Mouse (Mus musculus) monocyte, adult 2 months (primary cell): ENCODE results near the gene Tlr6.

ENCODE experiments used
- DNase-seq, 2 experiments: peaks; one replicate each; pipeline ENCODE4 v3.0.0; 2022; ENCODE audit warnings: low spot score in 2 of 2, low read depth in 1 of 2

Tlr6 gene

GRCm38 (mm10) chr5:64959843-64960230, at the start of gene Tlr6:
Gene Tlr6, minus strand, starts transcription at chr5:64960097.
- peak in 1 of 2 experiments; percentile 53 for DNase-seq

DNA sequence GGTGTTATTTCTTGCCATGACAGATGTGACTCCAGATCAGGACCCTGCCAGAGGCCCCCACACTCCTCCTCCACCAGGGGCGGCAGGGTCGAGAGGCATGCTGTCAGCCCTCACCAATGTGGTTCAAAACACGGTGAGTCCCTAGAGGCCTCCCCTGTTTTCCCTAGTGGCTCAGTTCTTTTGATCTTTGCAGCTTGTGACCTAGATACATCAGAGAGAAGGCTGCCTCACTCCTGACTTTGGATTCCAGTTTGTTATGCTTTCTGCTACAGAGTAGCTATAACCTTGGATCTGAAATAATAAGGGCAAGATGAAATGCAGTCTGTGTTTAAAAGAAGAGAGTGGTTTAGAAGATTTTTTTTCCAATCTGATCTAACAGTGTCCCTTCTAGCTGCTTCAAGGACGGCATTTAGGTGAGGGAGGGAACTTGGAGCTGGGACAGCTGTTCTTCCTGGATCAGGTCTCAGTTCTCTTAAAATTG, 46.2 kb upstream of the Tlr6 start:
- no peak for DNase-seq

DNA sequence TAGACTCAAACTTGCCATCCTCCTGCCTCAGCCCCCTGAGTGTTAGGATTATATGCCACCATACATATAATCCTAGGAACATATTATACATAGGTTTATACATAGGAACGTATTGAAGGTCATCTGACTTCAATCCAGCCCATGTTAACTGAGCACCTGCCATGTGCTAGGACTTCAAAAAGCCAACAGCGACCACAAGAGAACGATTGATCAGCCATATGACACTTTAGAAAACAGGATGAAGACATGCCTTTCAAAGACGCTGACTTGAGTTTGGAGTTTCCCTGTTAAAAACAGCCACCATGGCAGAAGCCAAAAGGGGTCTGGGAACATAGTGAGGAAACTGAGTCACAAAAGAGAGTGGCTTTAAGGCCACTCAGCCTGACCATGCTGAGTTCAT, 45.4 kb upstream of the Tlr6 start:
- no peak for DNase-seq

GRCm38 (mm10) chr5:65003946-65004535, 44.1 kb upstream of the Tlr6 start:
- no peak for DNase-seq

- no peak for DNase-seq
These were observed 43.3 kb upstream of the Tlr6 start for GRCm38 (mm10) chr5:65002940-65003824.

DNA sequence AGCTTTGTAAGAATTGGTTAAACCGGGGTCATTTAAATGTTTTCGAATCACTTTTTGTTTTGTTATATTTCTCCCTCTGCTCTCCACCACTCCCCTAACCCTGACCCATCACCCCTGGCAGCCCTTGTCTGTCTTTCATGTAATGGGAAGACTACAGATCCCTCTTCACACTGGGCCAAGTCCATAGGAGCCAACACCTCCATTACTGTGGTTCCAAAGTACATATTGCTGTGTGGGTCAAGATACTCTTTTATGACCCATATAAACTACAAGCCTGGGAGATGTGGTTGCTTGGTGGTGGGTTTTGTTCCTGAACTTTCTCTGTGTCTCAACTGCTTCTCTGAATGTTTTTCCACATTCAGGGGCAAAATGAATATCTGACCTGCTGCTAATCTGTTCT, 35.5 kb upstream of the Tlr6 start:
- no peak for DNase-seq

DNA sequence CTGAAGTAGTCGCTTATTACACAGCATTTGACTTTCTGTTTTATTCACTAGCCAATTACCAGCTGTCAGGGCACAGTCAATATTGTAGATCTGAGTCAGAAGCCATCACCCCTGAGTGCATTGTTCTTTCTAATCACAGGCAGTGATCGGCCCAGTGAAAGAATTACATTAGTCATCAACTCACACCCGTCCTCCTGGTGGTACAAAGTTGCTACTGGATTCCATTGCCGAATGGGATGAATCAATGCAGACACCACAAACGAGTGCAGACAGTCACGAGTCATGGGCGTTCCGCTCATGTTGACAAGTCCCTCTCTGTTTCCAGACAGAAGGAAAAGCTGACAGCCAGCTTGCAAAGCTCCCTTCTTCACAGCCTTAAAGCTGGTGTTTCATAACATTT, 32.6 kb upstream of the Tlr6 start:
- DNase-seq = no peak

DNA sequence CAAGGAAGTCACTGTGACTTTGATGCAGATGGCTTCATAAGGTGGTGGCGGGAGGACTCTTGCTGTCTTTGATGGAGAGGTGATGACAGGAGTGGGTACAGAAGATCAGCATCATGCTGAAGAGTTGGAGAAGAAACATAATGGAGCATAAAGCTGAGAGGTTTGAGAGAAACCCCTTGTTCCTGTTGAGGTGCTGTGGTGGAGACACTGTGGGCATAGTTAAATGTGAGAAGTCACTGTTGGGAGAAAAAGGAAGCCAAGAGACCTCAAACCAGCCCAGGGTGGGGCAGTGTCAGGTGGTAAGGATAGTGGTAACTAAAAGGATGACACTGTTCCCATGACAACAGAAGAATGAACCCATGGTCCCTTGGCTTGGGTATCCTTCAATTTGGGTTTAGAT, 30.0 kb upstream of the Tlr6 start:
- no peak for DNase-seq

DNA sequence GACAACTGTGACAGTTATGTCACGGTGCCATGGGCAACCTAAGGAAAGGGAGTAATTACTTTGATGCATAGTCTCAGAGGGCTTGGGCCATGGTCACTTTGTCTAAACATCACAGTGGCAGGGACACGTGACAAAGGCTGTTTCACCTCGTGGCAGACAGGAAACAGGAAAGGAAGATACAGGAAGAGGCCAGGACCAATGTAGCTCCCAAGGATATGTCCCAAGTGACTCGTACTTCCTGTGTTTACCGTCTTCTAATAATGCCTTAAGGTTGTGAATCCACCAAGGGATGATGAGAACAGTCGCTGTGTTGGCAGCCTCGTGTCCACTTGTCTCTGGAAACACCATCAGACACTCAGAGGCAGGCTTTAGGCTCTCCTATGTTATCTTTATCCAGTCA, 26.1 kb upstream of the Tlr6 start:
- DNase-seq = no peak

DNA sequence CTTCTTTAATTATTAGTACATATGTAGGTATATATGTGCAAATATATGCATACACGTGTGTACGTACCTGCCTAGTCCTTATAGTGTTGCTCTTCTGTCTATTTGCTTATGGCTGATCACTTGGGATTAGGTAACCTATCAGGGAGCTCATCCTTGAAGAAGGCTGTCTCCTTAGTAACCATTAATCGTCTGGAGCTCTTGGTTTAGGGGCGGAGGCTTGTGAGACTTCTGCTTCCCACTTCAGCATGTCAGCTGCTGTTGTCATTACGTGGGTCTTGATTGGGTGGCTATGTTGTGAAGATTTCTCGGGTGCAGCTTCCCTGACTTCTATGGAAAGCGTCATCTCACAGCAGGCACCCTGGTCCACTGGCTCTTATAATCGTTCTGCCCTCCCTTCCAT, 17.2 kb upstream of the Tlr6 start:
- DNase-seq = no peak

DNA sequence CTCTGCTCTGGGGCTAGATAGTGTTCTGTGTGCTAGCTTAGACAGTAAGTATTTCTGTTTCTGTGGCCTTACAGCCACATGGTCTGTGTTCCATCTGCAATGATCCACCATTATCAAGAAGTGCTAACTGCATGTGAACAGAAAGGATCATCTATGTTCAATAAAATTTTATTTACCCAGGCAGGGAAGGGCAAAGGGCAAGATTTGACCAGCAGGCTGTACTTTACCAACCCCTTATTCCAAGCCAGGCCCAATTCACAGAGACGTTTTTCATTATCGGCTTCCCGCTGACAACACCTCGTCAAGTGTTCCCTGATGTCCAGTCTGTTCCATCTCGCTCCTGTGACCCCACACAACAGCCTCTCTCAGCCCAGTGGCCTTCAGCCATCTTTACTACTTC, 15.2 kb upstream of the Tlr6 start:
- no peak for DNase-seq

DNA sequence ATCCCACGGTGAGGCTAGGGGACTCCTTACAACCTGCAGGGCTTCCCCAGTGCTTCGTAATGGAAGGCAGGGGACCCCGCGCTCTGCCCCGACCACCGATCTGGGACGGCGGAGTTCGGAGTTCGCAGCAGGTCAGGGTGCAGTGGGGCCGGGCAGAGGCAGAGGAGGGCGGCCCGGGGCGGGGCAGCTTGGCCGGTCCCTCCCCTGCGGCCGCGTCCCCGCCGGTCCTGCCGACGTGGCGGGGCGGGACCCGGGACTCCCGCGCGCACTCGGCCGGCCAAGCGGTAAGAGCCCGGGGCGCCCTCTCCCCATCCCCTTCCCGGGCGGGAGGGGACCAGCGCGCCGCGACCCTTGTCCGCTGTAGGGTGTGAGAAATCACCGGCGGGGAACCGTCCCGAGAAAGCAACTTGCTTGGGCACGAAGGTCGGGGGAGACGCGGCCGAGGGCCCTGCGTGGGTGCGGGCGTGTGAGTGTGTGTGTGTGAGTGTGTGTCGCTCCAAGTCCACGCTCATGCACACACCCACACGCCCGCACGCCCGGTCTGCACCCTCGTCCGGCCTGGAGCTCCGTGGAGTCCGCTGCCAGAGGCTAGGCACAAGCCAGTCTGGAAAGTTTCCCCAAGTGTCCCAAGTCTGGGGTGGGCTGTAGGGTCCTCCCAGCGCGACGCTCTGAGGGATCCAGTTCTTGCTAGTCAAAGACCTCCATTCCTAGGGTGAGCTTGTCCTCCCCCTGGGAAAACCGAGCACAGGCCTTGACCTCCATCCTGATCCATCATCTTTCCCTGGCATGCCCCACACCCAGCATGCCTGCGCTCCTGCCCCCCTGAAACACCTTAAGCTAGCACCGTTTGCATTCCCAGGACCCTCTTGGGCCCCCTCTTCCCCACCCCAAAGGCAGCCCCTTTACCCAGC, 10.2 kb upstream of the Tlr6 start, which contains the start of gene Fam114a1:
Fam114a1 (plus strand) TSS at position 211 of the 911 bp plus-strand sequence.
- peak in 1 of 2 experiments; percentile 51 for DNase-seq

DNA sequence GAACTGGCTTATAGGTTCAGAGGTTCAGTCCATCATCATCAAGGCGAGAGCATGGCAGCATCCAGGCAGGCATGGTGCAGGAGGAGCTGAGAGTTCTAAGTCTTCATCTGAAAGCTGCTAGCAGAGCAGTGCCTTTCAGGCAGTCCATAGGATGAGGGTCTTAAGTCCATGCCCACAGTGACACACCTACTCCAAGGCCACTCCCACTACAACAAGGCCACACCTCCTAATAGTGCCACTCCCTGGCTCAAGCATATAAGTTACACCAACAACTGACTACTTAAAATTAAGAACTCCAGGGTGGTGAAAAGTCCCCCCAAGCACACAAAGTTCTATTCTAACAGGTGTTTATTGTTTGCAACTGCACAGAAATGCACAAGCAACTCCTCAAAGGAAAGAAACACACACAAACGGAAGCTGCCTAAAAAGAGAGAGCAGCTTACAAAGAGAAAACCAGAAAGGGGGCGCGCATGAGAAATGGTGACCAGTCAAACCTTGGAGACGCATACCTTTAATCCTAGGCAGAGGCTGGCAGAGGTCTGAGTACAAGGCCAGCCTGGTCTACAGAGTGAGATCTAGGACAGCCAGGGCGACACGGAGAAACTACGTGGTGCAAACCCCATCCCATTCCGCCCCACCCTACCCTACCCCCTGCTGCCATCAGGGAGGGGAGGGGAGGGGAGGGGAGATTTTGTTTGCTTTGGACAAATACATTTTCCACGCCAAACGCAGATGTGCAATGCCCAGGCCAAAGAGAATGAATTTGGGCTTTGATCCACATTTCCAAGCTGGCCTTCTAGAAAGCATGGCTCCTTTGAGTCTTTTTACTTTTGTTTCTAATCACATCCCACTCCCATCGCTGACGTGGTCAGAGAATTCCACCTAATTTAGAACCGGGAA, 9.3 kb upstream of the Tlr6 start:
- DNase-seq = no peak

DNA sequence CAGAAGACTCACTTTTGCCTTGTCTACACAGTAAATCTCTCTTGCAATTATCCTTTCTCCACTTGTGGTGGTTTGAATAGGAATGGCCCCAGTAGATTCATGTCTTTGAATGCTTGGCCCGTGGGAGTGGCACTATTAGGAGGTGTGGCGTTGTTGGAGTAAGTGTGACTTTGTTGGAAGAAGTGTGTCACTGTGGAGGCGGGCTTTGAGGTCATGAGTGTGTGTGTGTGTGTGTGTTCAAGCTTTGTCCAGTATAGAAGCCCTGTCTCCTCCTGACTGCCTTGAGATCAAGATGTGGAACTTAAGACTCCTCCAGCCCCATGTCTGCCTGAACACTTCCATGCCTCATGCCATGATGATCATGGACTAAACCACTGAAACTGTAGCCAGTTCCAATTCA, 3.8 kb upstream of the Tlr6 start:
- no peak for DNase-seq

DNA sequence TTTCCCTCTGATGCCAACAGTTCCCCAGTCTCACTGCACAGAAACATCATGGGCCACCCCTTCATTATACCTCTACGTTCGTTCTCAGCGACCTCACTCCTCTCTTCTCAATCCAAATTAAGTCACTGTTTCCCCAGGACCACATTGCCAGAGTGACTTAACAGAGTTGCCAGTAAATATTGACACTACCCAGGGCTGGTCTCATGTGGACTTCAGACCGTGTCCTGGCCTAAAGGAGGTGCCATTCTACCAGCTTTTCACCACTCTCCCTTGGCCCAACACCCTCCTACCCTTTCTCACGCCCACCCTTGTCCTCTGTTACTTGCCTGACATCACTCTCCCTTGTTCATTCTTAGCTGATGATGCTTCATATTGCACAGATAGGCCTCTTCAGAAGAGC, 3.4 kb upstream of the Tlr6 start:
- no peak for DNase-seq

- peak; percentile 75 to 77 for DNase-seq
These were observed 1.0 kb upstream of the Tlr6 start for GRCm38 (mm10) chr5:64960857-64961391.

DNA sequence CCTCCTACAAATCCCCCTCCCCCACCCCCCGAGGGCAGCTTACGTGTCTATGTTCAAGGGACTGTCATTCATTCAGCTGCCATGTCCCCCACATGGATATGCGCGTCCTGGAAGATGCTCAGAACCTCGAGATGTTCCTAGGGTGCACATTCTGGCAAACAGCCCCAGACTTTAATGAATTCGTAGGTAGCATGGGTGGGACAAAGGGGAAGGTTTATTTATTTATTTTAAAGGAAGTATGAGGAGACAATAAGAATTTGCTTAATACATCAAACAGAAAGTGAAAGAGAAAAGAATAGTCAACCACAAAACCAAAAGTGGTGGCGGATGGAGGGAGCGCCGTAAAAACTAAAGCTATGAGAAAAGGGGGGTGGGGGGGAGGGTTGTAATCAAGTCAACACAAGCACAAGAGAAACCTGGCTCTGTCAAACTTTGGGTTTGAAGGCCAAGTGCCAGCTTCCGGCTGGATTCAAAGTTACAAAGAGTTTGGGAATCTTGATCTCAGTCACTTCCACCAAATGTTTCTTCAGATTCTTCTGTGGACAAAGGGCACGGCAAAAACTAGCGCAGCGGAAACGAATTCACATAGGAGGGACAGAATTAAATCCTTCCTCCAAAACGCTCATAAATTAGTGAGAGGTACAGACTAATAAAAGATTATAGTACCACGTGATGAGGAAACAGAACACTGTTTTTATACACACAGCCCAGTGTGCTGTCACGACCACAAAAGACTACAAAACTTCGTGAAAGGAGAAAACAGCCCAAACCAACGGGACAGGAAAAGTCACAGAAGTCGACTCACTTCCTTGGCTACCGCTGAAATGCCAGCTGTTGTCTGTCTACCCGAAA, 680 bp downstream of the Tlr6 start:
- DNase-seq = peak in 1 of 2 experiments; percentile 7

DNA sequence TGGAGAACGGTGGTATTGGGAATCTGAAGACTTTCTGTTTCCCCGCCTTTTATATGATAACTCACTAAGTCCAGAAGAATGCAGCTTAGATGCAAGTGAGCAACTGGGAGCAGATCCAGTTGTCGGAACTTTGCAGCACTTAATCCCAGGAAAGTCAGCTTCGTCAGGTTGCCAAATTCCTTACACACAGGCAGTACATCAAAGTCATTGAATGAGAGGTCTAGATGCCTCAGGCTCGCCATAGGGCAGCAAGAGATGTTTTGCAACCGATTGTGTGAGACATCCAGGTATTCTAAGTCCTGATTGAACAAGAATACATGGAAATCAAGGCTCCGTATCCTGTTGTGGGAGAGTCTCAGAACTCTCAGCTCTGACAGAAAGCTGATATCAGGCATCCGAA, 5.0 kb downstream of the Tlr6 start:
- DNase-seq = no peak

DNA sequence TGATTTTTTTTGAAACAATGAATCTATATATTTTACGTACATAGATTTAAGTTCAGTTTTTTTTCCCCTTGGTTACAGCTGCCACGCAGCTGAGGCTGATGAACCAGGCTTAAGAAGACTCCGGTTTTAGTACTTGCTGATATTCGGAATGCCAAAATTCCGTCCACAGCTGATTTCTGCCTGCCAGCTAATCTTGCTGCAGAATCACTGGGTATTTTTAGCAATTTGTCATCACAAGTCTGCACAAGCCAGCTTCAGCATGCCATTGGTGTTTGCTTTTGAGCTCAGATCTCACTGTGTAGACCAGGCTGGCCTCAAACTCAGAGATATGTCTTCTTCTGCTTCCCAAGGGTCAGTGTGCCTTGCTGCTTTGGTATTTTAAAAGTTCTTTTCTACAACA, 8.4 kb downstream of the Tlr6 start:
- DNase-seq = no peak
